Mouse (Mus musculus): Measurements from ENCODE around the gene Lrrc32.

Gene Lrrc32

DNA sequence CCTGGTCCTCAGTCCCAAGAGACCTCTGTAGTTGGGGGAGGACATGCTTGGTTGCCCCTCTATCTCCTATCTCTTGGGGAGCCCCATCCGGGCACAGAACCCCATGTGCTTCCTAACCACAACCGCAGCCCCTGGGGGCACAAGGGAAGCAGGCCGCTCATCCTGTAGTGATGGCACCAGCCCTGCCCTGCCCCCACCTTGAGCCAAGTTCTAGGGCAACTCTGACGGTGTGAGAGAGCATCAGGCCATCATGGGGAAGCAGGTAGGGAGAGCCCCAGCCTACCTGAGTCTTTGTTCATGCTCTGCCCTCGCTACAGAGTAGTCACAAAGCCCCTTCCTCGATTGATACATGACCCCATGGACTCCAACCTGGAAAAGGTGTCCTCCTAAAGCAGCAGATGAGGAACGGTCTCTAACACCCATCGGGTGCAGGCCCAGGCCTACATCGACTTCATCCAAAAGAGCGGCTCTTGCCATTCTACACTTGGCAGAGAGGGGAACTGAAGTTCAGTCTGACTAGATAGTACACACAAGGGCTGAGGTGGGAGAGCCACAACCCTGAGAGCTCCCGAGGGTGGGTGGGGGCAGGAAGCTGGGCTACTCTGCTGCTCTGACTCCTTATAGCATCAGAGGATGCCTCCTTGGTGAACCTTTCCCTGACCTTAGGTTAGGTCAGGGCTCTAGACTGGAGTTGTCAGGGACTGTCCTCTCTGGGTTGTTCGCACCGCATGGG, 519 bp upstream of the Lrrc32 start:
- DNase-seq (ENCODE audit: low read depth, low spot score): no peak

DNA sequence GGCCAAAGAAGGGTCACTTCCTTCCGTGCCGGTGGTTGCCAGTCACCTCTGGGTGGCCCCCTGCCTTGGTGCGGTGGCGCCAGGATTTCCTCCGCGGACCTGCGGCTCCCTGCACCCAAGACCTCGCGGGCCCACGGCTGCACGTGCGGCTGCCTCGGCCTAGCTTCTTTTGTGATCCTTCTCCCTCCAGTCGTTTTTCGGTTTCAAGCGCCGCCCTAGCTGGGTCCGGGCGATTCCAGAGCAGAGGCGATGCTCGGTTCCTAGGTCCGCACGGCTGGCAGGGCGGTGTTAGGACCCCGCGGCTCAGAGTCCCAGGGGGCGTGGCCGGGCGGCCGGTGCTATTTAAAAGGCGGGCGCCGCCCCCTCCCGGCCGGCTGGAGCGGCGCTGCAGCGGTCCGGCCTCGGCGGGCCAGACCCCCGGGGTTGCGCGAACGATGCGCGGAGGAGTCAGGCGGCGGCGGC, 571 bp downstream of the Lrrc32 start:
- peak; percentile 47 for DNase-seq (ENCODE audit: low read depth, low spot score)

DNA sequence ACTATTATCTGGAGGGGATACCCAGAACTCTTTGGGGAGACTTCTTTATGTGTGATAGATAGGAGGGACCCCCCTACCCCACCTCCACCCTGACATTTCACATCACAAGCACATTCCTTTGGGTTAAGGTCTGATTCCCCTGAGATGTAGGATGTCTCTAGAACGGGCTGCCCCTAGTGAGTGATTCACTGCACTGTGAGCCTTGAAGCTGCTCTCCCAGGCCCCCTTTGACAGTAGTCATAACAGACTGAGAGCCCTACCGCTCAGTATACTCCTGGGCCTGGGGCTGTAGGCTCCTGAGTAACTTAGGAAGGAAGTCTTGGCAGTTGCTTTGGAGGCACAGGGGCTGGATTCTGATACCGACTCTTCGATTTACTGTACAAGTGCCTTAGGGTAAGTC, 1.2 kb downstream of the Lrrc32 start:
- no peak for DNase-seq (ENCODE audit: low read depth, low spot score)

DNA sequence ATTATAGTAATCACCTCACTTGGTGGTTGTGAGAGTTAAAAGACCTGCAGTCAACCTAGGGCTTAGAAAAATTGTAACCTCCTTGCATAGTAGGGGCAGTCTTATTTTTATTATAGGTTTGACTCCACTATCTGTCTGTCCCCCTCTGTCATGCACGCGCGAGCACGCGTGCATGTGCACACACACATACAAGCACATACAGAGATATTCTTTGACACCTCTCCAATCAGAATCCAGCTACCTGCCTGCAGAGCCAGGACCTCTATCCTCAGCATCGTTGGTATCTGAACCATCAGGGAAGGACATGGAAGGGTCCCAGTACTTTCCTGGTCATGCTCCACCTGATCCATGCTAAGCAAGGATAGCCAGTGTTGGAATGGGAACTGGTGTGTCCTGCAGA, 1.8 kb downstream of the Lrrc32 start:
- no peak for DNase-seq (ENCODE audit: low read depth, low spot score)

DNA sequence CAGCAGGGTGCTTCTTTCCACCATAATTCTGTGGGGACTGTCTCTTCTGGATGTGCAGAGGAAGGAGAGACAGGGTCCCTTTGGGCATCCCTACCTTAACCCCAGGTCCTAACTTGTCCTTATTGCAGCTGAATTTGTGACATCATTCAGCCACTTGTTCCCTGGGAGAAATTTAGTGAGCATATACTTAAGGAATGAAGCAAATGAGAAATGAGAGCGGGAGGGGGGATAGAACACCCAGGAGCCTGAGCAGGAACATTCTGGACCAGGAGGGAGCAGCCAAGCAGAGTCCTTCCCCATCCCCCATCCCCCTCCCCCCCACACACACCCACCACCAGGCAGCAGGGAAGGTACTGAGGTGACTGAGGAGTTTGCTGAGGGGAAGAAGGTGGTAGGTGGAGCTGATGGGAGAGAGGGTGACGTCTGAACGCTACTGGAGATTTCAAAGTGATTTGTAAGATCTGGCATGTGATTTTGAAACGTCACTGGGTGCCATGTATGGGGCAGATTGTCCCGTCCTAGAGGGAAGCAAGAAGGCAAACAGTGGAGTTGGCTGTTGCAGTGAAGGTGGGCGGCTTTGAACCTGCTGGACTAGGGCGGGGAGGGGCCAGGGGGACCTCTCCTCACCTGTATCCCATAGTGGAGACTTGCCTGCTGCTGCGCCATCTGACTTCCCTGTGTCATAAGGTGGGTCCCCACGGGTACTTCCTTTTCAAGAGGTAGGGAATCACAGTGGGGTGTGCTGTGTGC, 2.5 kb downstream of the Lrrc32 start:
- DNase-seq (ENCODE audit: low read depth, low spot score): no peak

DNA sequence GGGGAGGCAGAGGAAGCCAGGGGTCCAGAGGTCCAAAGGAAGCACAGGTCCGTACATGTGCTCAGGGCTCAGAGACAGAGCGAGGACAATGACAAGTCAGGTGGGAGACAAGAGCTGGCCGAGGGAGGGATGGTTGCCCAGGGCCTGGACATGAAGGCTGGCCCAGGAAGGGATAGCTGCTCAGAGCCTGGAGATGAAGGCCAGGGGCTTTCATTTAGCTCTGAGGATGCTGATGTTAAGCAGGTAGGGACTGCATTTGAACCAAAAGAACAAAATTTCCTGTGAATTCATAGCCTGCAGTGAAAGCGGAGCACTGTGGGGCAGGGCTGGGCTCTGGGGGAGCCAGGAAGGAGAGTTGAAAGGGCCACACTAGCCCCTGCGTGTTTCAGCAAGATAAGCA, 3.2 kb downstream of the Lrrc32 start:
- DNase-seq (ENCODE audit: low read depth, low spot score): no peak

DNA sequence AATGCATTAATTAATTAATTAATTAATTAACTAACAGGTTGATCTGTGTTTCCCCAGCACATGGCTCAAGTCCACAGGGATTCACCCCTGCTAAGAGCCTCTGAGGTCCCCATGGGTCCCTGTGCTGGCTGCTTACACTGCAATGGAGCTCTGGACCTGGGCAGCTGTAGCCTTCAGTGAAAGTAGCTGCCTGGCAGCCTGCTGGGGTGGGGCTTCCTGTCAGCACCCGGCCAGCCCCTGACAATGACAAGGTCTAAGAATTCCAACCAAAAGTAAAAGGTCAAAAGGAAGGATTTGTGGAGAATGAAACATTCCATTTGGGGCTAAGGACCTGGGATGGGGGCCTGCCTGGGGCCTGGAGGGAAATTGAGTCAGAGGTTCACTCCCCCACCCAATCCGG, 4.2 kb downstream of the Lrrc32 start:
- DNase-seq (ENCODE audit: low read depth, low spot score): no peak

DNA sequence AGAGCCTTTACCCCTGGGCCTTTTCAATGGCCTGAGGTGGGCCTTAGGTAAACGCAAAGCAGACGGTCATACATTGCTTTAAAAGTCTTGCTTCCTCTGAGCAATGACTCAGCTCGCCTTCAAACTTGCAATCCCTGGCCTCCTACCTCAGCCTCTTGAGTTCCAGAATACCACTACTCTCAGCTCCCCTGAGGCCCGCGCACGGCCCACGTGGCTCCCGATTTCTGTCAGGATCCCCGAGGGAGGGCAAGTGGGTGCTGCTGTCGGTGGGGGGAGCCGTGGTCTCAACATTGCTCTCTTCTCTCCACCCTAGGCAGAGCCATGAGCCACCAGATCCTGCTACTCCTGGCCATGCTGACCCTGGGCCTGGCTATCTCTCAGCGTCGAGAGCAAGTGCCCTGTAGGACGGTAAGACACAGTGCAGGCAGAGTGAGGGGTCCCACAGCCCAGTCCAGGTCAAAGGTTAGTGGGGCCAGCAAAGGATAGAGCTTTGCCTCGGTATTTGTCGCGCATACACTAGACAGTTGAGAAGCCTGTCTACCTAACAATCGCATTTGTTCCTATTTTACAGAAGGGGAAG, 4.9 kb downstream of the Lrrc32 start:
- DNase-seq (ENCODE audit: low read depth, low spot score): no peak

DNA sequence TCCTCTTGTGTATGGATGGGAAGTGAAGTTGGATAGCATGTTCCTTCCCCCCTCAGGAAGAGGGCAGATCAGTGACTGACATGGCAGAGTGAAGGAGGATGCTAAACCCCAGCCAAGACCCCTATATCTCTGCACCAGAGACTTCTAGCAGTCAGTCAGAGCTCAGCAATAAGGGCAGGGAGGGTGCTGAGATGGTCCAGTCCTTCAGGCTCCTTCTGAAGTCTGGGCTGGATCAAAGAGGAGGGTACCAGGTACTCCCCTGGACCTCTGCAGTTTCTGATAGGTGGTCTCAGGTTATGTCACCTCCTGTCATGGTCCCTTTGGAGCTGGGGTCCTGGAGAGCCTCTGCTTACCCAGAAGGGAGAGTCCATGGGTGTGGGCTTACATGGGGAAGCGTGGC, 6.5 kb downstream of the Lrrc32 start:
- no peak for DNase-seq (ENCODE audit: low read depth, low spot score)

DNA sequence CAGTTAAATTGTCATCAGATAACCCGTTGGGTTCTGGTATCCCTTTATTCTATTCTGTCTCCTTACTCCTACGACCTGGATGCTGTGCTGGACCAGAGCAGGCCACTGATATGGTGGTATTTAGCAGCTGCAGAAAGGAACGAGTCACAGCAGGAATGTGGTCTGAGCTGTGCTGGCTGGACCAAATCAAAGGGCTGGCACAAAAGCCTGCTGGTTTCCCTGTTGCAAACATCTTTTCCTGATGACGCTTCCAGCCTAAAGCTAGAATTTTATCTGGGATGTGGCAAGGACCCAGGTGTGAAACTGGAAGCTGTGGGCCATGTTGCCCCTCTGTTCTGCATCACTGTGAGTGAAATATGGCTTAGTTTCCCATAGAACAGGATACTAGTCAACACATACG, 8.4 kb downstream of the Lrrc32 start:
- DNase-seq (ENCODE audit: low read depth, low spot score): no peak

DNA sequence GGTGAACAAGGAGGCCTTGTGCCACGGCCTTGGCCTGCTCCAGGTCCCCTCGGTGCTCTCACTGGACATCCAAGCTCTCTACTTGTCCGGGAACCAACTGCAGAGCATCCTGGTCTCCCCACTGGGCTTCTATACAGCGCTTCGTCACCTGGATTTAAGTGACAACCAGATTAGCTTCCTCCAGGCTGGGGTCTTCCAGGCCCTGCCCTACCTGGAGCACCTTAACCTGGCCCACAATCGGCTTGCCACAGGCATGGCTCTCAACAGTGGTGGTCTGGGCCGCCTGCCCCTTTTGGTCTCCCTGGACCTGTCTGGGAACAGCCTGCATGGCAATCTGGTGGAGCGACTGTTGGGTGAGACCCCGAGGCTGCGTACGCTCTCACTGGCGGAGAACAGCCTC, 9.0 kb downstream of the Lrrc32 start:
- DNase-seq (ENCODE audit: low read depth, low spot score): no peak

DNA sequence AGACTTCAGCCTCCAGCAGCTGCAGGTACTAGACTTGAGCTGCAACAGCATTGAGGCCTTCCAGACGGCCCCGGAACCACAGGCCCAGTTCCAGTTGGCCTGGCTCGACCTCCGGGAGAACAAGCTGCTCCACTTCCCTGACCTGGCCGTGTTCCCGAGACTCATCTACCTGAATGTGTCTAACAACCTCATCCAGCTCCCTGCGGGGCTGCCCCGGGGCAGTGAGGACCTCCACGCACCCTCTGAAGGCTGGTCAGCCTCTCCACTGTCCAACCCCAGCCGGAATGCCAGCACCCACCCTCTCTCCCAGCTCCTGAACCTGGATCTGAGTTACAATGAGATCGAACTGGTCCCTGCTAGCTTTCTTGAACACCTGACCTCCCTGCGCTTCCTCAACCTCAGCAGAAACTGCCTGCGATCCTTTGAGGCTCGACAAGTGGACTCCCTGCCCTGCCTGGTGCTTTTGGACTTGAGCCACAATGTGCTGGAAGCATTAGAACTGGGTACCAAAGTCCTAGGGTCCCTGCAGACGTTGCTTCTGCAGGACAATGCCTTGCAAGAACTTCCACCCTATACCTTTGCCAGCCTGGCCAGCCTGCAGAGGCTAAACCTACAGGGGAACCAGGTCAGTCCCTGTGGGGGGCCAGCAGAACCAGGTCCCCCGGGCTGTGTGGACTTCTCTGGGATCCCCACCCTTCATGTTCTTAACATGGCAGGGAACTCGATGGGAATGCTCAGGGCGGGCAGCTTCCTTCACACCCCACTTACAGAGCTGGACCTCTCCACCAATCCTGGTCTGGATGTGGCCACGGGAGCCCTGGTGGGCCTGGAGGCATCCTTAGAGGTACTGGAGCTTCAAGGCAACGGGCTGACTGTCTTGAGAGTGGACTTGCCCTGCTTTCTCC, 9.8 kb downstream of the Lrrc32 start:
- DNase-seq (ENCODE audit: low read depth, low spot score): no peak

DNA sequence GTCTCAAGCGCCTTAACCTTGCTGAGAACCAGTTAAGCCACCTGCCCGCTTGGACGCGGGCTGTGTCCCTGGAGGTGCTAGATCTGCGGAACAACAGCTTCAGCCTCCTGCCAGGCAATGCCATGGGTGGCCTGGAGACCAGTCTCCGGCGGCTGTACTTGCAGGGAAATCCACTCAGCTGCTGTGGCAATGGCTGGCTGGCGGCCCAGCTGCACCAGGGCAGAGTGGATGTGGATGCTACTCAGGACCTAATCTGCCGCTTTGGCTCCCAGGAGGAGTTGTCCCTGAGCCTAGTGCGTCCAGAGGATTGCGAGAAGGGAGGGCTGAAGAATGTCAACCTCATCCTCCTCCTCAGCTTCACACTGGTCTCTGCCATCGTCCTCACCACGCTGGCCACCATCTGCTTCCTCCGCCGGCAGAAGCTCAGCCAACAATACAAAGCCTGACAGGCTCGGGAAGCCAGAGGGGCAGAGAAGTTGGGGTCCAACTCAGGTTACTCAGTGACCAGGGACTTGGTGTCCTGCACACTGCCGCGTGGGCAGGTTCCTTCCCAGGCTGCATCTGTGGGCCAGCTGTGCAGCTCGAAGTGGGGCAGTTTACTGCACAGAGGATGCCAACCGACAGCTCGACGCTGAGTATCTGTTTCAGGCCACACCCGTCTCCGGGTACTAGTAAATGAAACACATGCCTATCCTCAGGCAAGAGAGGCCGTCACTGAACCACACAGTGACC, 10.6 kb downstream of the Lrrc32 start:
- no peak for DNase-seq (ENCODE audit: low read depth, low spot score)

DNA sequence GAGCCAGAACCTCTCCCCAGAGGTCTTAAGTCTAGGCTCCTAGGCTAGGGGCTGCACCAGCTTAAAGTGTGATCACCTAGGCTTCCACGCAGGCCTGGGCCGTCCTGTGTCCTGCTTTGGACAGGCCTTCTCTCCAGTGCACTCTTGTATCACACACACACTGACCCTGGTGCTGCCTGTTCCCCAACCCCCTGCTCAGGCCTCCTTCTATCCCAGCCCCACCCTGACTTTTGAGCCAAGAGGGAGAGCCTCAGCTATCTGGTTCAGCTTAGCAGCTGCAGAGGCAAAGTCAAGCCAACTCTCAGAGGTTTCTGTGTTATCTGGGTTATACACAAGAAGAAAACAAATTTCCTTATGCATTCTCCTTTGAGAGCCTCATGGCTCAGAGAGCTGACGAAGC, 11.4 kb downstream of the Lrrc32 start:
- DNase-seq (ENCODE audit: low read depth, low spot score): no peak

DNA sequence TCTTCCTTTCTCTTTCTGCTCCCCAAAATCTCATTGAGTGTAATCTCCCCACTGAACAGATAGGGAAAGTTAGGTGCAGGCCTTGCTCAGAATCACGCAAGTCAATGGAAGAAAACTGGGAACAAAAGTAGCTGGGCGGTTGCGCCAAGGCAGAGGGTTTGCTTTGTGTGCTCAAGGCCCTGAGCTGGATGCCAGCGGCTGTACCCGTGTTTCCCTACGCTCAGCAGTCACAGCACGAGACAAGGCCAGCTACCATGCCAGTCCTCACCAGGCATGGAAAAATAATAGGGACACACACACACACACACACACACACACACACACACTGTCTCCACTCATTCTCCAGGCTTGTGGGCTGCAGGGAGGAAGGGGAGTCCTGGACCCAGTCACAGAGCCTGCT, 12.0 kb downstream of the Lrrc32 start:
- no peak for DNase-seq (ENCODE audit: low read depth, low spot score)

DNA sequence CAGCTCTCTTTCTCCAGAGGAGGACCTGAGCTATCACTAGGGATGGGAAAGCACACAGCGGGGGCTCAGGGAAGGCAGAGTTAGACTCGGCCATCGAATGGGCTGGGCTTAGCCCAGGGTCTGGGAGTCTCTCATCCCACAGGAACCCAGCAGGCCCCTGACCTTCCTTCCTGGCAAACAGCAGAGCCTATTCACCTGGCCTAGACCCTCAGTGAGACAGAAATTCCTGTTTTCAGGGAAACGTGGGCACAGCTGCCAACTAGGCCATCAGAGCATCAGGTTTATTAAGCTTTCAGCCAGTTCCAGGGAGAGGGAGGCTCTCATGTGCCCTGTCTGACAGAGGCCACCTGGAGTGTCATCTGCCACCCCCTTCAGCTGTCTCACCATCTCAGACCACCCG, 13.8 kb downstream of the Lrrc32 start:
- DNase-seq (ENCODE audit: low read depth, low spot score): no peak

DNA sequence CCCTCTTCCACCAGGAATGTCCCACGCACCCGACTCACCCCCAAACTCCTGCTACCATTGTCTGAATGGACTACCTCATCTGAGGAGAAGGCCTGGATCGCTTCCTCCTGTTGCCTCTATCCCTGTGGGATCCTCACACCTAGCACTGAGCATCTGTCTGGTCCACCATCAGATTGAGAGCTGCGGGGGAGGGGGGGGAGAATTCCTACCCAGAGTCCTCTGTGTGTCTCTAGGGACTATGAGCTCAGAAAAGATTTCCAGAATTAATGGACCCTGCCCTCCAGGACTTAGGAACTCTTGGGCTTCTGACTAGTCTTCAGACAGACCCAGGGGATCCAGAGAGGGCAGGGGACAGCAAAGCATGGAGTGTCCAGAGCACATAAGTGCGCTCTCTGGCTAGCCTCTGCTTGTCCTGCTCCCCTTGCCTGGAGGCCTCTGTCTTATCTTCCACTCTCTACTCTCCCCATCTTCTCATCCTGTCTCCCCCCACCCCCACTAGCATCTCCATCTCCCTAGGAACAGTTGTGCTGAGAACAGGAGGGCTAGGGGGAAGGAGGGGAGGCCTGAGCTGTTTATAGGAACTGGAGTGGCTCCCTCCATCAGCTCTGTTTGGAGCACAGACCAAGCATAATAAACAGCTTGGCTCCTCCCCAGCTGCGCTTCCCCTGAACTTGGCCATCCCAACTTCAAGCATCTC, 15.0 kb downstream of the Lrrc32 start:
- DNase-seq (ENCODE audit: low read depth, low spot score): no peak

DNA sequence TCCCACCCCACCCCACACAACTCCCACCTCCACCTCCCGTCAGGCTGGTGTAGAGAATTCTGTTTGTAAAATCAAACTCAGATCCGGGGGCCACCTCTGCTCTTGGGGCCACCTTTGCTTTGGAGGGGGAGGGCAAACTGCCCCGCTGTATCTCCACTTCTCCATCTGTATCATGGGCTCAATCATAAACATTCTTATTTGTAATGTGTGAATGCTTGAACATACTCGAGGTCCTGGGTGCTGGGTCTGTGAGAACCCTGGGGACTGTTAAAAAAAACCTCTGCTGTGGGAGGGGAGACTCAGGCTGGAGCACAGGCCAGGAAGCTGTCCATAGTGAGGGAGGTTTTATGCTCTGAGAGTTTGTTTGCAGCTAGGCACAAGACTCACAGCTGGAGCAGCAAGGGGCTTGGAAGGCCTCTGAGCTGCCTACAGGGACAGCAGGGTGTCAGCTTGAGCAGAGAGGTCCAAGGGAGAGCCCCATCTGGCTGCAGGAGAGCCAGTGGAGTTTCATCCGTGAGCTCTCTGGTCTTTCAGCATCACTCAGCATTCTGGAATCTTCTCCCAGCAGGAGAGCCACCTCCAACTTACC, 15.7 kb downstream of the Lrrc32 start:
- no peak for DNase-seq (ENCODE audit: low read depth, low spot score)

DNA sequence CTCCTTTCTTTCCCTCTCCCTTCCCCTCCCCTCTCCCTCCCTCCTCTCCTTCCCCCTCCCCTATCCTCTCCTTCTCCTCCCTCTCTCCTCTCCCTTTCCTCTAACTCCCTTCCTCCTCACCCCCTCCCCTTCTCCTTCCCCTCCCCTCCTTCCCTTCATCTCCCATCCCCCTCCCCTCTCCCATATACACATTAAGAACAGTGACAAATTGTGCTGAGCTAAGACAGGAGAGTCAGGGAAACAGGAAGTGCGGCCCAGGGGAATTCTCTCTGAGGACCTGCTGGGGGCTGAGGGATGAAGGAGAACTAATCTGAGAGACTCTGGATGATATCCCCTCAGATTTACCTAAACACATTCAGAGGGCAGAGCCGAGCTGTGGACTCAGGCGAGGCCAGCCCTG, 16.6 kb downstream of the Lrrc32 start:
- DNase-seq (ENCODE audit: low read depth, low spot score): no peak

All from WW6 (cell line).